Mouse (Mus musculus) stomach, postnatal 0 days (tissue): ENCODE data around the gene Abraxas1.
A peak's percentile ranks its signal among the peaks of the same experiment; 100 is the strongest.

Source experiments
- CTCF ChIP-seq: IDR thresholded peaks from 2 replicates; pipeline ENCODE4 v1.5.1; 2016; ENCODE audit warnings: antibody characterized with exemption, low read depth, mild to moderate bottlenecking, moderate library complexity
- EP300 ChIP-seq: optimal IDR thresholded peaks from 2 replicates; pipeline ENCODE3; 2016; ENCODE audit warnings: antibody characterized with exemption

- TF ChIP-seq CTCF, result peak; percentile 36
- no peak for TF ChIP-seq EP300
Measured at GRCm38 (mm10) chr5:100820483-100821184, at the start of gene Abraxas1.
